Mouse (Mus musculus) B cell, adult 67 days (primary cell): ENCODE measurements around the gene Rap2a. TPM values are rescaled to one million over a fixed set of nuclear protein-coding genes. Genes with fewer than 3 reads are reported as not detected.

Experiments used
- total RNA-seq, 2 experiments: library from RNA; stranded (reverse); gene quantifications; 4 replicates each; pipeline ENCODE4 v1.2.4; 2023

The Rap2a gene
- 1 to 10 TPM; 3.1 to 3.6 TPM for total RNA-seq

DNA sequence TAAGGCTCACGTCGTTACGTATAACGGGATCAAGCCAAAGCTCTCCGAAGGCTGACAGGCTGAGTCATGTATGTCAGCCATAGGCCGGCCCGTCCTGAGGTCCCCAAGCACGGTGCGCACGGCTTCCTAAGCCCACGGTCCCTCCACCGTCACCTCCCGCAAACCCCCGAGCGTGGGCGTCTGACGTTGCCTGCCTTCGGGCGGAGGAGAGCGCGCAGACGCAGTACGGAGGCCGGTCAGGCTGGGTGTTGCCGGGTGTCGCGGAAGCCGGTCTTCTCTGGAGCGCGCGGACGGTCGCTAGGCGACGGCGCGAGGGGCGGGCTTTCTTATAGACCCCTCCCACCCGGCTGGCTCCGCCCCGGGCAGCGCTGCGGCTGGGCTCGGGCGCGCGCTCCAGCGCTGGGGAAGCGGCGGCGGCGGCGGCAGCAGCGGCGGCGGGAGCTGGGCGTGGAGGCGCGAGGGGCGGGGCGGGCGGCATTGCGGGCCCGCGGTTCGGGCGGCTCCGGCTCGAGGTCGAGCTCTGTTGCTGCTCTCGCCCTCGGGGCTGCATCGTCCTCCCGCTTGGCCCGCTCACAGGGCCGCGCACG lies at the start of gene Rap2a:
TSS of gene Rap2a (plus strand) at position 463 of the 587 bp plus-strand sequence.

Other genes starting within 250 kb of the Rap2a start
- 100 to 1,000 TPM; 103 to 105 TPM for gene Mbnl2, start 202.8 kb upstream of the Rap2a start, total RNA-seq